Mouse (Mus musculus): ENCODE measurements at regions not wholly inside any gene's neighbourhood (a gene's known extent, or its start where the extent isn't known, plus 50 kb on each side); places are given as distances from the start of the nearest gene placed in this dataset.

DNA sequence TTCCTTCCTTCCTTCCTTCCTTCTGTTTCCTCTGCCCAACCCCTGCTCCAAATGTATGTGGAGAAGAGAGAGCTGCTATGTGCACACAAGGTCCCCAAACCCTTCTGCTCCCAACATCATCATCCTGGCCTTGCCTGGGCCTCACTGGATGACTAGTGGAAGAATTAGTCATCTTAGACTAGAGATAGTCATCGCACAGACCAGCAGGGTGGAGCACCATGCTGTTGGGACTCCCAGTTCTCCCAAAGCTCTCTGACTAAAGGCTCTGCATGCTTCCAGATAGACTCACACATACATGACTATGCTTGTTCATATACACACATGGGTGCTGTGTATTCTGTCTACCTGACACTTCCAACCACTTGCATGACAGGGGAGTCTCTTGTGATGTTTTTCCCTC lies 77.2 kb upstream of the Pax2 start:
- TF ChIP-seq CTCF (IDR thresholded peaks at IDR 0.05; ENCODE audit: low read depth) (no peak), EP300 (IDR thresholded peaks at IDR 0.05; ENCODE audit: low read depth) (no peak)

All from liver, embryonic 14.5 days (tissue).